Mouse (Mus musculus) limb, embryonic 15.5 days (tissue): Measurements from ENCODE around the gene Msi1. TPM values are rescaled to one million over a fixed set of nuclear protein-coding genes. Genes with fewer than 3 reads are reported as not detected.

Source experiments
- ATAC-seq: fragments of 200-750 bp; cut with Nextera tagmentation; 2 replicates; pipeline ENCODE4 v1.8.0; 2017; ENCODE audit warnings: low read depth, moderate TSS enrichment; ENCODE audit not compliant: insufficient number of reproducible peaks, low FRiP score, low TSS enrichment
- H3K27ac ChIP-seq: fragments of 300-500 bp; sonication (generic); 2 replicates; pipeline ENCODE4 v1.5.1; 2015; ENCODE audit warnings: moderate library complexity, mild to moderate bottlenecking, inconsistent platforms
- H3K27me3 ChIP-seq: fragments of 300-500 bp; sonication (generic); 2 replicates; pipeline ENCODE4 v1.6.1; 2015; ENCODE audit warnings: inconsistent platforms
- H3K36me3 ChIP-seq: fragments of 300-500 bp; sonication (generic); 2 replicates; pipeline ENCODE4 v1.6.1; 2015; ENCODE audit warnings: inconsistent platforms
- H3K4me1 ChIP-seq: fragments of 300-500 bp; sonication (generic); 2 replicates; pipeline ENCODE4 v1.6.1; 2015; ENCODE audit warnings: inconsistent platforms
- H3K4me2 ChIP-seq: fragments of 300-500 bp; sonication (generic); 2 replicates; pipeline ENCODE4 v1.6.1; 2015; ENCODE audit warnings: mild to moderate bottlenecking, inconsistent platforms
- H3K4me3 ChIP-seq: fragments of 300-500 bp; sonication (generic); 2 replicates; pipeline ENCODE4 v1.5.1; 2015; ENCODE audit warnings: mild to moderate bottlenecking, inconsistent platforms
- H3K9ac ChIP-seq: fragments of 300-500 bp; sonication (generic); 2 replicates; pipeline ENCODE4 v1.6.1; 2015; ENCODE audit warnings: inconsistent platforms
- H3K9me3 ChIP-seq: fragments of 300-500 bp; sonication (generic); 2 replicates; pipeline ENCODE4 v1.6.1; 2016; ENCODE audit warnings: inconsistent platforms
- WGBS: fragments of 180-500 bp; shearing (Covaris S2); methylation state at CpG from one replicate; pipeline ENCODE4 v1.1.7; 2015; 5-methylcytosine and 5-hydroxymethylcytosine counted together
- polyA plus RNA-seq: library from polyadenylated mRNA; unstranded; fragments of >200 nt; fragmentation: Nextera tagmentation; extraction: Ambion mirVana; gene quantifications from 2 replicates; pipeline ENCODE4 v1.2.1, GENCODE M21; 2015

Msi1 gene
- polyA plus RNA-seq, 1 experiment from 2014 or later, result 8.4 TPM

GRCm38 (mm10) chr5:115476107-115476727, 46.8 kb downstream of the Msi1 start:
- Histone ChIP-seq H3K9ac (0 out of 2 replicates have a peak overlapping the region, but pooled peaks have one; percentile 39), H3K4me1 (peaks cover 13% of the 10 kb centered on the region), H3K4me3 (peak overlapping the region; percentile 42), H3K9me3 (no peaks in the 10 kb centered on the region), H3K27me3 (no peaks in the 10 kb centered on the region), H3K4me2 (peak overlapping the region; percentile 59), H3K36me3 (peaks cover 9% of the 10 kb centered on the region; the same call in 1 of the 2 replicates), H3K27ac (0 out of 2 replicates have a peak overlapping the region, but pooled peaks have one; percentile 23)
- 0 out of 2 replicates have a peak, but pooled peaks have one; percentile 9 for ATAC-seq
- WGBS, result 29% methylated on average over 12 of the region's 12 CpGs

- 47% methylated on average over 15 of the region's 15 CpGs for WGBS
These were observed 50.2 kb downstream of the Msi1 start for GRCm38 (mm10) chr5:115479561-115479960.

GRCm38 (mm10) chr5:115480101-115480500, 50.7 kb downstream of the Msi1 start:
- ATAC-seq, result no peak
- Histone ChIP-seq H3K36me3 (peaks cover 12% of the 10 kb centered on the region; the same call in 1 of the 2 replicates), H3K9me3 (no peaks in the 10 kb centered on the region), H3K4me3 (peak overlapping the region; percentile 23), H3K4me2 (peak overlapping the region; percentile 38), H3K27ac (no peak overlapping the region), H3K4me1 (peaks cover 29% of the 10 kb centered on the region), H3K27me3 (no peaks in the 10 kb centered on the region), H3K9ac (no peak overlapping the region)
- WGBS, result 27% methylated on average over 27 of the region's 27 CpGs

More at GRCm38 (mm10) chr5:115479561-115479960, 50.2 kb downstream of the Msi1 start:
- Histone ChIP-seq H3K27ac (no peak overlapping the region), H3K9me3 (no peaks in the 10 kb centered on the region), H3K4me3 (no peak overlapping the region), H3K27me3 (no peaks in the 10 kb centered on the region), H3K36me3 (peaks cover 12% of the 10 kb centered on the region; the same call in 1 of the 2 replicates), H3K4me1 (peaks cover 25% of the 10 kb centered on the region), H3K4me2 (no peak overlapping the region), H3K9ac (no peak overlapping the region)
- no peak for ATAC-seq

- peaks cover 19% of the 10 kb centered on the region for H3K4me1 ChIP-seq
- H3K4me2 ChIP-seq, result peak overlapping the region; percentile 24
- no peaks in the 10 kb centered on the region for H3K9me3 ChIP-seq
- peaks cover 8% of the 10 kb centered on the region; the same call in 1 of the 2 replicates for H3K36me3 ChIP-seq
- H3K4me3 ChIP-seq, result peak overlapping the region; percentile 7; the same call in 1 of the 2 replicates
- H3K27me3 ChIP-seq, result no peaks in the 10 kb centered on the region
- no peak for ATAC-seq
- no peak overlapping the region for H3K27ac ChIP-seq
- H3K9ac ChIP-seq, result no peak overlapping the region
- WGBS, result 36% methylated on average over 38 of the region's 38 CpGs
These were observed 53.2 kb downstream of the Msi1 start for GRCm38 (mm10) chr5:115482390-115483265.

GRCm38 (mm10) chr5:115483385-115483784, 54.0 kb downstream of the Msi1 start:
- ATAC-seq, result no peak
- H3K27me3 ChIP-seq, result no peaks in the 10 kb centered on the region
- H3K4me3 ChIP-seq, result no peak overlapping the region
- H3K27ac ChIP-seq, result no peak overlapping the region
- no peaks in the 10 kb centered on the region for H3K9me3 ChIP-seq
- H3K4me2 ChIP-seq, result no peak overlapping the region
- 54% methylated on average over 6 of the region's 6 CpGs for WGBS
- peaks cover 7% of the 10 kb centered on the region; the same call in 1 of the 2 replicates for H3K36me3 ChIP-seq
- peaks cover 19% of the 10 kb centered on the region for H3K4me1 ChIP-seq
- no peak overlapping the region for H3K9ac ChIP-seq

- H3K9ac ChIP-seq, result peak within 1 kb of the TSS; percentile 52; the same call in 1 of the 2 replicates
- no peaks in the 10 kb centered on the region for H3K9me3 ChIP-seq
- ATAC-seq, result peak; percentile 81
- H3K4me1 ChIP-seq, result peaks cover 23% of the 10 kb centered on the region
- H3K4me2 ChIP-seq, result peak within 1 kb of the TSS; percentile 62
- H3K4me3 ChIP-seq, result peak within 1 kb of the TSS; percentile 49
- 5% methylated on average over 30 of the region's 30 CpGs for WGBS
- H3K27ac ChIP-seq, result peak within 1 kb of the TSS; percentile 85
- peaks cover 7% of the 10 kb centered on the region; the same call in 1 of the 2 replicates for H3K36me3 ChIP-seq
- H3K27me3 ChIP-seq, result no peaks in the 10 kb centered on the region
These were observed 54.8 kb downstream of the Msi1 start, which contains the start of gene Sirt4 for GRCm38 (mm10) chr5:115483947-115484920. Gene Sirt4 (minus strand): TSS chr5:115484725.

GRCm38 (mm10) chr5:115484996-115485395, 55.6 kb downstream of the Msi1 start:
- peaks cover 3% of the 10 kb centered on the region; the same call in 1 of the 2 replicates for H3K36me3 ChIP-seq
- peaks cover 25% of the 10 kb centered on the region for H3K4me1 ChIP-seq
- H3K27me3 ChIP-seq, result no peaks in the 10 kb centered on the region
- no peak overlapping the region for H3K9ac ChIP-seq
- peak overlapping the region; percentile 49 for H3K4me3 ChIP-seq
- WGBS, result 52% methylated on average over 5 of the region's 5 CpGs
- ATAC-seq, result no peak
- no peaks in the 10 kb centered on the region for H3K9me3 ChIP-seq
- no peak overlapping the region for H3K27ac ChIP-seq
- peak overlapping the region; percentile 62 for H3K4me2 ChIP-seq

- Histone ChIP-seq H3K4me3 (no peak overlapping the region), H3K9me3 (no peaks in the 10 kb centered on the region), H3K4me1 (peaks cover 24% of the 10 kb centered on the region), H3K27ac (no peak overlapping the region), H3K36me3 (peaks cover 3% of the 10 kb centered on the region; the same call in 1 of the 2 replicates), H3K27me3 (no peaks in the 10 kb centered on the region), H3K4me2 (no peak overlapping the region), H3K9ac (no peak overlapping the region)
- no peak for ATAC-seq
- WGBS, result 82% methylated on average over 18 of the region's 18 CpGs
These were observed 56.2 kb downstream of the Msi1 start for GRCm38 (mm10) chr5:115485489-115486205.

- Histone ChIP-seq H3K9me3 (no peaks in the 10 kb centered on the region), H3K4me2 (no peak overlapping the region), H3K27ac (no peak overlapping the region), H3K36me3 (peaks cover 3% of the 10 kb centered on the region; the same call in 1 of the 2 replicates), H3K27me3 (no peaks in the 10 kb centered on the region), H3K4me1 (peaks cover 32% of the 10 kb centered on the region), H3K4me3 (no peak overlapping the region), H3K9ac (no peak overlapping the region)
- ATAC-seq, result no peak
- WGBS, result 56% methylated on average over 4 of the region's 4 CpGs
These were observed 57.3 kb downstream of the Msi1 start for GRCm38 (mm10) chr5:115486726-115487125.

- no peak for ATAC-seq
- no peak overlapping the region for H3K9ac ChIP-seq
- WGBS, result 83% methylated on average over 8 of the region's 8 CpGs
- no peaks in the 10 kb centered on the region for H3K9me3 ChIP-seq
- no peak overlapping the region for H3K27ac ChIP-seq
- peaks cover 2% of the 10 kb centered on the region; the same call in 1 of the 2 replicates for H3K36me3 ChIP-seq
- H3K4me3 ChIP-seq, result no peak overlapping the region
- H3K4me2 ChIP-seq, result no peak overlapping the region
- no peaks in the 10 kb centered on the region for H3K27me3 ChIP-seq
- peaks cover 36% of the 10 kb centered on the region for H3K4me1 ChIP-seq
These were observed 58.0 kb downstream of the Msi1 start for GRCm38 (mm10) chr5:115487353-115487752.
